Mouse (Mus musculus): ENCODE results near the gene Dnah11.
"Not testable (repeated sequence)": the region's sequence is repeated elsewhere in the genome, so short reads cannot be mapped to it uniquely, and the experiment has no call there.

The Dnah11 gene

DNA sequence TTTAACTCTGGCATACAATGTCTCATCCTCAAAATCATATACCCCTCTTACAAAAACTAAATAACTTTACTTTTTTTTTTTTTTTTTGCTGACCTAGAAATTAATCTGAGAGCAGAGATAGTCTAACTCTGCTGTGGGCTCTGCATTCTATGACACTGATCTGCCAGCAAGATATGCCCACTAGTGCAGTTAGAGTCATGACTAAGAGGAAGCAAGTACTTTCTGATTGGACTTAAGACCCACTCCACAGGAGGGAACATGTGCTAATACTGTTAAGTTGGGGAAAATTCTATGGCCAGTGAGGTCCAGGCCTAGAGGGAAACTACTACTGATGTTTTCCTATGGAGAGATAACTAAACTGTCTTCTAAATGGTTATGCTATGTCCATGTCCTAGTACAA, 225.1 kb downstream of the Dnah11 start:
- DNase-seq (ENCODE audit: low spot score in 2 of 2) = no peak

DNA sequence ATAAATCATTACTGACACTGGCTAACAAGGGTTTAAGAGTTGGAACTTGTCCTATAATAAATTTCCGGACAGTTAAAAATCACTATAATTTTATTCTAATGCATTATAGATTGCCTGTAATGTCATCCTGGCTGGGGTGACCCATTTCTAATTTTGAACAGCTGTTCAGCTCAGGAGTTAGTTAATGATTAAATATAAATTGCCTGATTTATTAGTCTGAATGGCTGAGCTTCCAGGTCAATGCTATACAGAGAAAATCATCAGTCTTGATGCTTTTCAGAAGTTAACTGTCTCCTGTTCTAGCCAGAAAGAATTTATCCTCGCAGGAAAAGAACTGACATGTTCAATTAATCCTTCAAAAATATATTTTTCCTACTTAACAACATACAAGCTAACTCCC, 236.1 kb downstream of the Dnah11 start:
- no peak for DNase-seq (ENCODE audit: low spot score in 2 of 2)

DNA sequence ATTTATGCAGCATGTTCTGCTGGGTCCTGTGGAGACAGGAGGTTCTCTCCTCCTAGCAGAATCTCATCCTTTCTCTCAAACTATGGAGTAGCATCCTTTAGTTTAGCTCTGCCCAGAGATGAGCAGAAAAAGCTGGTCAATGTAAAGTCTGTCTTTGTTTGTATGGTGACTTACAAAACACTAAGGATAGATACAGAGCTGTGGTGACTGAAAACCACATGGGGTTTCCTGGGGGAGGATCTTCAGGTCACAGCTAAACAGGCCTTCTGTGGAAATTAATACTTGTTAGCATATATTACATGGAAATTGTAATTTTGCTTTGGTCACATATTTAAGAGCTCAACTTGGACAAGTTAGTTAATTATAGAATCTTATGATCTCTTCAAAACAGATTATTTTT, 239.6 kb downstream of the Dnah11 start:
- DNase-seq (ENCODE audit: low spot score in 2 of 2) = no peak

- DNase-seq (ENCODE audit: low spot score in 2 of 2) = no peak
Observed at GRCm38 (mm10) chr12:117946823-117947704, 251.8 kb downstream of the Dnah11 start.

DNA sequence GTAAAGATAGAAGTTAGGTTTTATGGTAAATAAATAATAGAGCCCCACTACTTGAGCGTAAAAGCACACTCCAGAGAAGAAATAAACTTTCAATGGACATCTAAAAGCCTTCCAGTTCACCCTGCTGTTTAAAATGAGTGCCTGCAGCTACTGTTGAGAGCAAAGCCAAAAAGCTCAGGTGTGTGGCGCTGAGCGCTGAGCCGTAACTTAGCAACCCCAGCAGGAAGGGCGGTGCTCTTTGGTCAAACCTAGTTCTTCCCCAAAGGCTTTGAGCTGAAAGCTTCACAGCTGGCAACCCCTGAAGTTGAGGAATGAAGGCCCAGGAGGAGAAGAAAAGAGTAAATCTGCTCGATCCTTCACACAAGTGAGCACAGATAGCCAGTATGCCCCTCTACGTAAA, 256.9 kb downstream of the Dnah11 start:
- no peak for DNase-seq (ENCODE audit: low spot score in 2 of 2)

GRCm38 (mm10) chr12:117938214-117938613, 260.6 kb downstream of the Dnah11 start:
- DNase-seq (ENCODE audit: low spot score in 2 of 2) = no peak

DNA sequence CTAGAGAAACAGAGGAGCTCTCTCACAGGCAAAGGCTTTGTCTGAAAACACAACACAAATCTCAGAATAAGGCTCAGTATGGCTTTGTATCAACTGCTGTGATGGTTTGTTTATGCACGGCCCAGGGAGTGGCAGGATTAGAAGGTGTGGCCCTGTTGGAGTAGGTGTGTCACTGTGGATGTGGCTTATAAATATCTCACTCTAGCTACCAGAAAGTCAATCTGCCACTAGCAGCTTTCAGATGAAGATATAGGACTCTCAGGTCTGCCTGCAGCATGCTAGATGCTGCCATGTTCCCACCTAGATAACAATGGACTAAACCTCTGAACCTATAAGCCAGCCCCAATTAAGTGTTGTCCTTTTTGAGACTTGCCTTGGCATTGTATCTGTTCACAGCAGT, 266.8 kb downstream of the Dnah11 start:
- DNase-seq (ENCODE audit: low spot score in 2 of 2) = no peak

DNA sequence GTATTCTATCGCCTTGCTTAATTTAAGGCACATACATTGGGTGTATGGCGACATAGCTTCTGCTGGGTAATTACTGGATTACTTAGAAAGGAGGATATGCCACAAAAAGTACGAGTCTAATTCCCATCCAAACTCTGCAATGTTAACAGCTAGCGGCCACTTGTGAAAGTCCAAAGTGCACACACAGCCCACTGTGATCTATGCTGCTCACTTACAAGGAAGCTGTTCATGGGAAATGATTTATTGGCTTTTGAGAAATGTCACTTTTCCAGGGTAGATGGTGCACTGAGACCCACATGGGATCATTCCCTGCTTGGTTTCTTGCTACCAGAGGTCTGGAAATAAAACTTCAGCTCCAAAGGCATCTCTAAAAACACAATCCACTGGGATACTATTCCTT, 269.1 kb downstream of the Dnah11 start:
- DNase-seq (ENCODE audit: low spot score in 2 of 2) = no peak

GRCm38 (mm10) chr12:117915826-117916588, 282.8 kb downstream of the Dnah11 start:
- DNase-seq (ENCODE audit: low spot score in 2 of 2) = no peak

- DNase-seq (ENCODE audit: low spot score in 2 of 2) = no peak
Observed at GRCm38 (mm10) chr12:117914613-117915245, 284.1 kb downstream of the Dnah11 start.

DNA sequence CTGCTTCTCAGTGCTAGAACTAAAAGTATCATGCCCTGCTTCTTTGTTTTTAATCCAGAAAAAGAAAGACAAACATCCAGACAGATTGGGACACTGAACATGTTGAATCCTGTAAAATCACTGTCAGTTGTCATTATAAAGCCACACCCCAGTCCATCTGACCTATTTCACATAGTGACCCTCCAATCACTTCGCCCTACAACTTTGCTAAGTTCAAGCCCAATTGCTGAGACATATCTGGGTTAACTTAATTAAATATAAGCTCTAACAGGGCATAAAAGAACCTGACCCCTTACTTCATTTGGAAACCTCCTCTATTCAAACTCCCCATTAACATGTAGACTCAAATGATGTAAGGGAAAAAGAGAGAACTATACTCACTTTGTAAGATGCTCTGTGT, 287.4 kb downstream of the Dnah11 start:
- DNase-seq (ENCODE audit: low spot score in 2 of 2) = no peak

DNA sequence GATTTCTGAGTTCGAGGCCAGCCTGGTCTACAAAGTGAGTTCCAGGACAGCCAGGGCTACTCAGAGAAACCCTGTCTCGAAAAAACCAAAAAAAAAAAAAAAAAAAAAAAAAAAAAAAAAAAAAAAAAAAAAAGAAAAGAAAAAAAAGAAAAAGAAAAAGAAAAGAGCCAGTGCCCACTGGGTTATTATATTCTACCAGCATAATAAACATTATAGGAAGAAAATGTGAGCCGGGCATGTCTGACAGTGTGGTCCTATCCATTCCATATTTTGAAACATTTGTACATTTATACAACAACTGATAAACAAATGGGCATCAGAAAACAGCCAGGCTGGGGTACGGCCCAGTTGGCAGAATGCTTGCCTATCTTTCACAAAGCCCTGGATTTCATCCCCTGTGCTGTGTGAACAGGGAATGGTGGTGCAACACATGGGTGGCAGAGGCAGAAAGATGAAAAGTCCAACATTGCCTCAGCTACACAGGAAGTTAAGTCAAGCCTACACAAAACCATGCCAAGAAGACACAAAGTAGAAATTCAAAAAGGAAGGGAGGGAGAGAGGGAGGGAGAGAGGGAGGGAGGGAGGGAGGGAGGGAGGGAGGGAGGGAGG, 293.5 kb downstream of the Dnah11 start:
- not testable (repeated sequence) for DNase-seq (ENCODE audit: low spot score in 2 of 2)

GRCm38 (mm10) chr12:117903671-117904070, 295.2 kb downstream of the Dnah11 start:
- DNase-seq (ENCODE audit: low spot score in 2 of 2) = no peak

- DNase-seq (ENCODE audit: low spot score in 2 of 2) = not testable (repeated sequence)
Observed at GRCm38 (mm10) chr12:117901352-117901751, 297.5 kb downstream of the Dnah11 start.

DNA sequence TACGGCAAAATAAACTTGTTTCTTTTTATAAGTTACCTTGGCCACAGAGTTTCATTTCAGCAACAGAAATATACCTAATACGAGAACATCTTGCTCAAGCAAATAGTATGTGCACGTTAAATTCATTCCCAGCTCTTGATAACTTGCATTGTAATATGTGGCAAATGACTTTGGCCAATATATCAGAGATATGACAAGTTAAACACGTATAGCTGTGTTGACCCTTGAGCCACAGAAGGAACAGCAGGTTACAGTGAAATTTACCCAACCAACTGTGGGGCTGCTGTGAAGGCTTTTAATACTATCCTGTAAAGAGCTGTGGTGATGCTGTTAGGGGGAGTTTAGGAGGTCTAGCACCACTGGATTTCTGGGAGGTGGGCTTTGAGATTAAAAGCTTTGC, 298.0 kb downstream of the Dnah11 start:
- DNase-seq (ENCODE audit: low spot score in 2 of 2) = not testable (repeated sequence)

GRCm38 (mm10) chr12:117887422-117887821, 311.4 kb downstream of the Dnah11 start:
- no peak for DNase-seq (ENCODE audit: low spot score in 2 of 2)

- no peak for DNase-seq (ENCODE audit: low spot score in 2 of 2)
Observed at GRCm38 (mm10) chr12:117884627-117885026, 314.2 kb downstream of the Dnah11 start.

- peak in 1 of 2 experiments; percentile 54 for DNase-seq (ENCODE audit: low spot score in 2 of 2)
Observed at GRCm38 (mm10) chr12:117878341-117878740, 320.5 kb downstream of the Dnah11 start.

DNA sequence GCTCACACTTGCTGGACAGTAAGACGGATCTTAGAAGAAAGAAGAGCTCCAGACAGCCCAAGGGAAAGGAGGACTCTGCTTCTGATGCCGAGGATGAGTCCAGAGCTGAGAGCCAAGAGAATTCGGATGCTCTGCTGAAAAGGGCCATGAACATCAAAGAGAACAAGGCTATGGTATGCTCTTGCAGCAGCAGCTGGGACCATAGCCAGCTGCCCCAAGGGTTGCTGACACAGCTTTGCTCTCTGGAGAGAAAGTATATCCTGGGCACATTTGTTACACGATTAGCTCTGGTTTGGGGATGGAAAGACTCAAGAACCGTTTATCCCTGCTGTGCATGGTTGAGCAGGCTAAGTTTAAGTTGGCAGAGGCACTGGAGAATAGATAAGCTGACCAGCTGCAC, 326.6 kb downstream of the Dnah11 start:
- no peak for DNase-seq (ENCODE audit: low spot score in 2 of 2)

- no peak for DNase-seq (ENCODE audit: low spot score in 2 of 2)
Observed at GRCm38 (mm10) chr12:117867708-117868564, 330.9 kb downstream of the Dnah11 start.

GRCm38 (mm10) chr12:117862655-117863054, 336.2 kb downstream of the Dnah11 start:
- DNase-seq (ENCODE audit: low spot score in 2 of 2) = no peak
